Mouse (Mus musculus) skeletal muscle tissue, adult 2 months (tissue): Measurements from ENCODE around the gene Ugt1a10.
"Not testable (repeated sequence)": the region's sequence is repeated elsewhere in the genome, so short reads cannot be mapped to it uniquely, and the experiment has no call there.

Experiments
- DNase-seq: peaks from one replicate; pipeline ENCODE4 v3.0.0-alpha.2; 2012; ENCODE audit warnings: low read depth, low spot score

Gene Ugt1a10

DNA sequence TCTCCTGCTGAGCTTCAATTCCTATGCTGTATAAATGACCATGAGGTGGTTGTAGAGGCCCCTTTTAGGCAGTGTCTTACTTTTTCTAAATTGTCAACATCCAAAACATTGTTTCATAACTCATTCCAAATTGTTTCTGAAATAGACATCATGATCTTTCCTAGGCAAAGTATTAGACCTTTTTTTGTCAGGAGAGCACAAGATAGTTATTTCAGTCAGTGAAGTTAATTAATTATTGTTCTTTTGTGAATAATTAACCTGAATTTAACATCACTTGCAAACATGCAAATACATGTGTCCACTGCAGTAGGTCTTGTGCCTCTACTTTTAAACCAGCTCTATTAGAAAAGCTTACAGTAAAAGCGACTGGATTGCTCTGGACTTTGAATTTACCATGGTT lies at the start of gene Ugt1a10:
TSS of gene Ugt1a10 (plus strand) at position 301 of the 400 bp plus-strand sequence.
- no peak for DNase-seq

DNA sequence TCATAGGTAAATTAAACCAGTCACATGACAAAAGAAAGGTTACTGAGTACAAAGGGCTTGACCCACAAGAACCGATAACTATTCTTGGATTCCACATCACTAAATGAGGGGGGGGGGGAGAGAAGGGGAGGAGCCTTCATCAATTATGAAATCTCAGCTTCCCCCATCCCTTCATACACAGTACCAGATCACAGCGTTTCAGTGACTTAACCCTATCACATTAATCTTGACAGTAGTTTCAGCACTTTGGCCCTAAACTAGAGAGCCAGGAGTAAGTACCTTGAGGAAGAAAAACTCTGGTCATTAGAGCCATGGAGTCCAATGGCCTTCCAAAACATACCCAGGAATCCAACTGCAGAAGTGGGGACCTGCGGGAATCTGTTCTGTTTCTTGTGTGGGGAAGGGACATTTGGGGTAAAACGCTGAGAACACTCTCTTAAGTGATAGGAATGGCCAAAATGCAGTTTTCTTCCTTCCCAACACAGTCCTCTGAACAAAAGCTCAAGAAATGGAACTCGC lies 47.4 kb upstream of the Ugt1a10 start:
- no peak for DNase-seq

DNA sequence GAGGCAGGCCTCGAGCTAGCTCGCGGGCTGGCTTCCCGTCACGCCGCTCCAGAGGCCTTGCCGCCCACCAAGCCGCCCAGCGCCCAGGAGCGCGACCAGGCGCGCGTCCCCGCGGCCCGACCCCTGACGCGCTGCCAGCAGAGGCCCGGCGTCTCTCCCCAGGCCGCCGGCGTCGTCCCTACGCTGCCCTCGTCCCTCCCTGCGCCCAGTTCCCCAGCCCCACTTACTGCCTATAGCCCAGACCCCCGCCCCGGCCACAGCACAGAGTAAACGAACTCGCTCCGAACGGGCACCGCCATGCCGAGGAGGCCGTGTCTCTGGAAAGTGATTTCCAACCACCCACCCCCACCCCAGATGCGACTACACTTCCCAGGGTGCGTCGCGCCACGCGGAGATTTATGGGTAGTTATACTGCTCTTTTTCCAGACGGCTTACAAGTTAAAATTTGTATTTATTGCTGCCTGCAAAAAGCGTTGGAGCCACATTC lies 46.9 kb upstream of the Ugt1a10 start, which contains the start of gene Usp40:
TSS of gene Usp40 (minus strand) at position 341 of the 487 bp plus-strand sequence.
- peak; percentile 46 for DNase-seq

DNA sequence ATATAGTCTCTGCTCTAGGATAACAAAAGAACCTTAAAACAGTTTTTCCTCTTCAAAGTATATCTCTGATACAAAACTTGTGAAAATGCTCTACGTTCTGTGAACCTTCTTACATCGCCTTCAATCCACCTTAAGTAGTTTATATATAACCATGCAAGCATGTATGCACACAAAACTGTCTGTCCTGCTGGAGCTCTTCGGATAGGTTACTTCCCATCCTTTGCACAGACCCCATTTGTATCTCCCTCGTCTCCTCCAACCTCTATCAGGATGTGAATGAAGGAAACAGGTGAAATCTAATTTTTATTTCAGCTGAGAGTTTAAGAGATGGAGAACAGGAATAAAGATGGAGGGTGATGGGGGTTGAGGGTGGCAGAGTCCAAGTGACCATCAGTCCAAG lies 46.5 kb upstream of the Ugt1a10 start:
- no peak for DNase-seq

DNA sequence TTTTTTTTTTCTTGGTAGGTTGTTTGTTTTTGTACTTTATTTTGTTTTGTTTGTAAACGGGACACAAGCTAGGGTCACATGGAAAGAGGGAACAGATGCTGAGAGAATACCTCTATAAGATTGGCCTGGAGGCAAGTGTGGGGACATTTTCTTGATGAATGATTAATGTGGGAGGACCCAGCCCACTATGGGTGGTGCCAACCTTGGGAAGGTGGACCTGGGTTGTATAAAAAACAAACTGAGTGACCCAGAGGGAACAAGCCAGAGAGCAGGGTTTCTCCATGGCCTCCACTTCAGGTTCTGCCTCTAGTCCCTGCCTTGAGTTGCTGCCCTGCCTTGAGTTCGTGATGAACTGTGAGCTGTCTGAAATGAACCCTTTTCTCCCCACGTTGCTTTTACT lies 45.7 kb upstream of the Ugt1a10 start:
- DNase-seq: no peak

DNA sequence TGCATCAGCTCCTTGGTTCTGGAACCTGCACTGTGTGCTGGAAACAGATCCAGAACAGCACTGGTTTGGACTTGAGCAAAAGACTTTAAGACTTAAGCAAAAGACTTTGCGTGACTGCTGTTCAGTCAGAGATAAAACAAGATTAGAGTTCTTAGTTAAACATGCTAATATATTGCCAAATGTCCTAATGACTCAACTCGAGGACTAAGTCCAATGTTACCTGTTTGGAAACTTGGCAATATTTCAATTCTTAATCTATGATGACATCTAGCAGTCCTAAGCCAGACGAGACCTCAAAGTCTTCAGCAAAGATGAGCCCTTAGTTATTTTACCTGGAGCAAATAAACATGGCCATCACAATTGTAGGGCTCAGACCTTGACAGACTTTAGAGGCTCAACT lies 41.5 kb upstream of the Ugt1a10 start:
- no peak for DNase-seq

DNA sequence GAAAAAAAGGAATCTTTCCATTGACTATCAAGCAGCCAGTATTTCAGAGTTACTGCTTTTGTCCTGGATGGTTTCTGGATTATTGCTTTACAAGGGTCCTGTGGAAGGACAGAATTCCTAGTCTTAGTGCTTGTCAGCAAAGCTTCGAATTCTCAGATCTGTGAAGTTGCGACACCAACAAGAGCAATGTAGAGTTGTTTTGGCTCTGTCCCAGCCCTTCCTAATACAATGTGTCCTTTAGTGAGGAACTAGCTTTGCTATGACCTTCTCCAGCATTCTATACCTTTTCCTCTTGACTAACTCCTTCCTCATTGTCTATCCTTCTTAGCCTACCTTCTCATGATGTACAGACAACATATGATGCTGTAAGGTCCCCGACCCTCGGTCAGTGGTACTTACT lies 41.0 kb upstream of the Ugt1a10 start:
- no peak for DNase-seq

DNA sequence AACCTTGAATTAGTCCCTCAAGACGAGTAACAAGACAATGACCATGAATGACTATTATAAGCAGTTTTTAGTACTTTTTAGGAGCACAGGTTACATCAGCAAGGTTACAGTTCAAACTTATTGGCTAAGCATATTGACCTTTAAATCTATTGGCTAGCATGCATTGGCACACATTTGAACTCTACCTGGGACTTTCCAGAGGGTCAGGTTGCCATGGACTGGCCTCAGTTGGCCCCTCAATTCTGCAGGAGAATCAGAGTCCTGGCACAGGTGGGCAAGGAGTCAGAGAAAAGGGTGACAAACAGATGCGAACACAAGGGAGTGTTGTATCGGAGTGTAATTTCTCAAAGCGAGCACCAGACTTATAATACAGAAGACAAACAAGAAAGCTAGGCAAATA lies 40.5 kb upstream of the Ugt1a10 start:
- no peak for DNase-seq

DNA sequence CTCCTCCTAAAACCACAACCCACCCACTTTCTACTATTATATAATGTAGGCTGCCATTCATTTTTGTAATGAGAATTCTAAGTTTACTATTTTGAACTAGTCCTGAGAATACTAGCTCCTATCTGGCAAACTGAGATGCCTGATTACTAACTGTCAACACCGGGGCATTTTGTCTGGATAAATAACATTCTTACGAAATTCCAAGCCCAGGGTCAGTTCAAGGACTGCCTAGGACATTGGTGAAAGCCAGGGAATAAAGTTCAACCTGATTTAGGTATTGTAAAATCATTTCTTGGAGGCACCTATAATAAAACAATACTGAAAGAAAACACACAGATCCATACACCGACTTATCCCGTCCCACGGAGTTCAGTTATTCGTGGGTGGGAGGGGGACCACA lies 39.8 kb upstream of the Ugt1a10 start:
- DNase-seq: no peak

DNA sequence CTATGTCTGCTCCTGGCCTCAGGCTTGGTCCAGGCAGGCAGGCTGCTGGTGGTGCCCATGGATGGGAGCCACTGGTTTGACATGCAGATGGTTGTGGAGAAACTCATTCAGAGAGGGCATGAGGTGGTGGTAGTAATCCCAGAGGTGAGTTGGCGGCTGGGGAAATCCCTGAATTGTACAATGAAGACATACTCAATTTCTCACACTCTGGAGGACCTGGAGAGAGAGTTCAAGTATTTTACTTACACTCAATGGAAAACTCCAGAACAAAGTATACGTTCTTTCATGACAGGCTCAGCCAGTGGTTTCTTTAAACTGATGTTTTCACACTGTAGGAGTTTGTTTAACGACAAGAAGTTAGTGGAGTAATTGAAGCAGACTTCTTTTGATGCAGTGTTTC lies 29.9 kb upstream of the Ugt1a10 start:
- DNase-seq: not testable (repeated sequence)

DNA sequence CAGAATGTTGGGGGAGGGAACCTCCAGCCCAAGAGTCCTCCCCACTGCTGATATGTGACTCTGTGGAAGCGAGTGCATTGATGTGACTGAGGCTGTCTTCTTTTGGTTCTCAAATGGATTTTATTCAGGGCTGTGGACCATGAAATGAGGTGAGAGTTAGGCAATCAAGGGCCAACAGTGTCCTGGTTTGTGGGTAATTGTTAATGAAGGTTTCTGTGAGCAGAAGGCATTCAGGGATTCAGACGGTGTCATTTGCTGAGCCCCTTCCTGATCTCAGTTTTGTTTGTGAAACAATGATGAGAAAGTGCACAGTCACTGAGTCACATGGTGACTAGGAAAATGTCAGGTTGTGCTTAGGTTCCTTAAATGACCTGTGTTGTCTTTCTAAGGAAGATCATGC lies 12.1 kb upstream of the Ugt1a10 start:
- not testable (repeated sequence) for DNase-seq

DNA sequence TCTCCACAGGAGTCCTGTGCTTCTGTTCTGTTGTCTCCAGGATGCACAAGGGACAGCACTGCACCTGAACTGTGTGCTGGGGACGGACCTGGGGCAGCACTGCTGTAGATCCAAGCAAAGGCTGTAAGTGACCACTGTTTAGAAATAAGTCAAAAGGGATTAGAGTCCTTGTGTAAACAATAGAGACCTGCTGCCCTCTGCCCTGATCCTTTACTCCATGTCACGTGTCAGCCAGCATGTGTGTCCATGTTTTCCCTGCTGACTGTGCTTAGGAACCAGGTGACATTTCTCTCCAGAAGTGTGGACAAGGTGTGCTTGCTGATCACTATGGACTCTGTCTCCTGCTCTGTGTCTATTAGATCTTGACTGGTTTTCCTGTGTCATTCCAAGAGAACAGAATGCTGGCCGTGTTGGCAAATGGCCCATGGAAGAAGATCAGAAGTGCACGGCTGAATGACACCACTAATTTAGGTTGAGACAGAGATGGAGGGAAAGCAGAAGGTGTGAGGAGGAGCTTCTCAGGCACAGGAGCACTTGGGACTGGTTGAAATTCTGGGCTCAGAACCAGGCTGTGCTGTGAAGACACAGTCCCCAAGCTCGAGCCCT lies 10.3 kb upstream of the Ugt1a10 start:
- not testable (repeated sequence) for DNase-seq

DNA sequence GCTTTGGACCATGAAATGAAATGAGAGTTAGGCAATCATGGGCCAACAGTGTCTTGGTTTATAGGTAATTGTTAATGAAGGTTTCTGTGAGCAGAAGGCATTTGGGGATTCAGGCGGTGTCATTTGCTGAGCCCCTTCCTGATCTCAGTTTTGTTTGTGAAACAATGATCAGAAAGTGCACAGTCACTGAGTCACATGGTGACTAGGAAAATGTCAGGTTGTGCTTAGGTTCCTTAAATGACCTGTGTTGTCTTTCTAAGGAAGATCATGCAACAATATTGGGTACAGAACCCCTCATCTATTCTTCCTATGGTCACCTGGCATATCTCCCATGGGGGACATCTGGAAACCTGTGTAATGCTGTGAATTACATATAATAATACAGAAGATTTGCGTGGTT lies 7.8 kb upstream of the Ugt1a10 start:
- not testable (repeated sequence) for DNase-seq

DNA sequence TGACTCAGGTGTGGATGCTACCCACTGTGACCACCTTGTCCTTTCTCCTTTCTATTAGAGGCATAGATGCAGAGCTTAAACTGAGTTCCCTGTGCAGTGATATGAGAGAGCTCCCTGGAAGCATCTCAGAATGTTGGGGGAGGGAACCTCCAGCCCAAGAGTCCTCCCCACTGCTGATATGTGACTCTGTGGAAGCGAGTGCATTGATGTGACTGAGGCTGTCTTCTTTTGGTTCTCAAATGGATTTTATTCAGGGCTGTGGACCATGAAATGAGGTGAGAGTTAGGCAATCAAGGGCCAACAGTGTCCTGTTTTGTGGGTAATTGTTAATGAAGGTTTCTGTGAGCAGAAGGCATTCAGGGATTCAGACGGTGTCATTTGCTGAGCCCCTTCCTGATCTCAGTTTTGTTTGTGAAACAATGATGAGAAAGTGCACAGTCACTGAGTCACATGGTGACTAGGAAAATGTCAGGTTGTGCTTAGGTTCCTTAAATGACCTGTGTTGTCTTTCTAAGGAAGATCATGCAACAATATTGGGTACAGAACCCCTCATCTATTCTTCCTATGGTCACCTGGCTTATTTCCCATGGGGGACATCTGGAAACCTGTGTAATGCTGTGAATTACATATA lies 11.4 kb downstream of the Ugt1a10 start:
- not testable (repeated sequence) for DNase-seq

DNA sequence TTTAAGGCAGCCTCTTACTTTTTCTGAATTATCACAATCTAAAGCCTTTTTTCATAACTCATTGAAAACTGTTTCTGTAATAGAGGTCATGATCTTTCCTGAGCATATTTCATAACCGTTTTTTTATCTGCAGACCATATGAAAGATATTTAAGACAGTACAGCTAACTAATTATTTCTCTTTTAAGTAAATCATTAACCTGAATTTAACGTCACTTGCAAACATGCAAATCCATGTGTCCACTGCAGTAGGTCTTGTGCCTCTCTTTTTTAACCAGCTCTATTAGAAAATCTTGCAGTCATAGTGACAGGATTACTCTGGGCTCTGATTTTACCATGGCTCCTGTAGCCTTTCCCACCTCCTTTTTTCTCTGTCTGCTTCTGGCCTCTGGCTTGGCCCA lies 15.3 kb downstream of the Ugt1a10 start, which contains the start of gene Ugt1a9:
TSS of gene Ugt1a9 (plus strand) at position 306 of the 400 bp plus-strand sequence.
- no peak for DNase-seq

DNA sequence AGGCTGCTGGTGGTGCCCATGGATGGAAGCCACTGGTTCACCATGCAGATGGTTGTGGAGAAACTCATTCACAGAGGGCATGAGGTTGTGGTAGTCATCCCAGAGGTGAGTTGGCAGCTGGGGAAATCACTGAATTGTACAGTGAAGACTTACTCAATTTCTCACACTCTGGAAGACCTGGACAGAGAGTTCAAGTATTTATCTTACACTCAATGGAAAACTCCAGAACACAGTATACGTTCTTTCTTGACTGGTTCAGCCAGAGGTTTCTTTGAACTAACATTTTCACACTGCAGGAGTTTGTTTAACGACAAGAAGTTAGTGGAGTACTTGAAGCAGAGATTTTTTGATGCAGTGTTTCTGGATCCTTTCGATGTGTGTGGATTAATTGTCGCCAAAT lies 15.7 kb downstream of the Ugt1a10 start:
- no peak for DNase-seq

DNA sequence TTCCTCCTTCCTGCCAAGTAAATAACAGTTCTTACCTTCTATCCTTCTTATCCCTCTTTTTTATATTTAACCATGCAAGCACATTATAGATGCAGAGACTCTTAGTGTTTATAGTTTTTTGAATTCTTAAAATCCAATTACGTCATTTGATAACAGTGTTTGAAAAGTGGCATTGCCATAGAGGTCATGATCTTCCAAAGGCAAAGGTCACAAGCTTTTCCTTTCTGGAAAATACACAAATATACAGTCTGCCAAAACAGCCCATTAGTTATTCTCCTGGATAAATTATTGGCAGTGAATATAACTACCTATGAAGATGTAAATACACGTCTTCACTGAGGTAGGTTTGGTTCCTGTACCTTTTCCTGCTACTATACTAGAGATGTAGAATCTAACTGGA lies 19.3 kb downstream of the Ugt1a10 start:
- no peak for DNase-seq

DNA sequence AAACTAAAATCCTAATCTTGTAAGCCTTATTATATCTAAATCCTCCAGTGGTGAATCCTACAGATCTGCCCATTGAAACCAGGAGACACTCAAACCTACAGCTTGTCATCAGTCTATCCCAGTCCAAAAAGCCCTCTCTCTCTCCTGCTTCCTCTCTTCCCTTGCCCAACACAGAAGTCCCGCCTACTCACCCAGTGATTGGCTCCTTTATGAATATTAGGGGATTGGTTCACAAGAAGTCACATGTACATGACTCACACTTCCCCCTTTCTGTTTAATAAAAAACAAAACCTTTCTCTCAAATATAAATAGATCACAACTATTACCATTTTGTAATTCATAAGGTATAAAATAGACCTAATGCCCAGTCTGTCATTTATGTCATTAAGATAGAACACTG lies 21.9 kb downstream of the Ugt1a10 start:
- no peak for DNase-seq

DNA sequence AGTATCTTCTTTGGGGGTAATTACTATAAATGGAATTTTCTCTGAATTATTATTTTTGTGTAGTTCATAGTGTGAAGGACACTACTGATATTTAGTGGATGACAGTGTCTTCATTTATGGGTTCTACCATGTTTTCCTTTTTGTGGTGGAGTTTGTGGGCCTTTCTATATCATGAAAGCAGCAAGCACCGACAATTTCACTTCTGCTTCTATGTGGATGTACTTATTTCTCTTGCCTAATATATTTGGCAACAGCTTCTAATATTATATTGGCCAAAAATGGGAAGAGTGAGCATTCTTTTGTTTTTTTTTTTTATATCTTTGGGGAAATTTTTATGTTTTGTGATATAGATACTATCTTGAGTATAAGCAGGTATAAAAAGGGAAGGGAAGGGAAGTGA lies 26.5 kb downstream of the Ugt1a10 start:
- no peak for DNase-seq

DNA sequence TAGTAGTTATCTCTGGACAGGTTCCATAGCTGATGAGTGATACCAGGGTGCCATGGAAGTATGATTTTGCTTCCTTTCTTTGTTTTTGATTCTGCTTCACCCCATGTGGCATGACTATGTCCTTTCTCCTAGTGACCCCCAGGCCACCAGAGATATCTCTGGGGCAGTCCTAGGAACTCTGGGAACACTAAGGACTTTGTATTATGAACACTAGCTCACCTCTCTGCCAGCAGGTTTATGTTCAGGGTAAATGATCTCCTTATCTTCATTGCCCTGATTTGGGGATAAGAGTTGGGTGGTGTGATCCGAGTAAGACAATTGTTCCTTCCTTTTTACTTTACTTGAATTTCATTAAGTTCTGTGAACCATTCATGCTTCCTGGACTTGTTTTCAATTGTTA lies 30.9 kb downstream of the Ugt1a10 start:
- DNase-seq: no peak

DNA sequence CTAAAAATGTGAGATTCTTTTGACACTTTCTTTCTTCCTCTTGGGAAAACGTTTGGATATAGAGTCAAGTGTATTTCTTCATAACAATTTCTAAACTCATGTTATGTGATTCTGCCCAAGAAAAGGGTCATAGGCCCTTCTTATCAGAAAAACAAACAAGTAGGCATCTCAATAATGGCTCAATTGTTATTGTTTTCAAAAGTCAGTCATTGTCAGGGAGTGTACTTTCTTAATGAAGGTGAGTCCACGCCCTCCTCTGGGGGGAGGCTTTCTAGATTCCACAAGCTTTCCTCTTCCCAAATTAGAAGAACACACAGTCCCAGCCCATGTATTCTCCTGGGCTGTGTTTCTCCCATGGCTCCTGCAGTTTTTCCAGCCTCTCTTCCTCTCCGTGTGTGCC lies 32.3 kb downstream of the Ugt1a10 start, which contains the start of gene Ugt1a8:
TSS of gene Ugt1a8 (plus strand) at position 301 of the 400 bp plus-strand sequence.
- DNase-seq: no peak

DNA sequence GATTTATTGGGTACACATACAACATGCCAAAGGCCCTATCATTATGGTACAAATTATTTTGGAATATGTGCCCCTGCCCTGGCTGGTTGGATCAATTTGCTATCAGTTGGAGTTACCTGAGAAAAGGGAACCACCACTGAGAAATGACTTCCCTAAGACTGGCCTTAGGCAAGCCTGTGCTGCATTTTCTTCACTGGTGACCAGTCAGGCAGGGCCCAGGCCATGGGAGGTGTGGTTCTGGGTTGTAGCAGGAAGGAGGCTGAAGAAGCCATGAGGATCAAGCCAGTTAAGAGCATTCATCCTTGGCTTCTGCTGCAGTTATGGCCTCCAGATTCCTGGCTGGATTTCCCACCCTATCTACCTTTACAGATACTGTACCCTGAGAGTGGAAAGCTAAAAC lies 37.2 kb downstream of the Ugt1a10 start:
- no peak for DNase-seq

DNA sequence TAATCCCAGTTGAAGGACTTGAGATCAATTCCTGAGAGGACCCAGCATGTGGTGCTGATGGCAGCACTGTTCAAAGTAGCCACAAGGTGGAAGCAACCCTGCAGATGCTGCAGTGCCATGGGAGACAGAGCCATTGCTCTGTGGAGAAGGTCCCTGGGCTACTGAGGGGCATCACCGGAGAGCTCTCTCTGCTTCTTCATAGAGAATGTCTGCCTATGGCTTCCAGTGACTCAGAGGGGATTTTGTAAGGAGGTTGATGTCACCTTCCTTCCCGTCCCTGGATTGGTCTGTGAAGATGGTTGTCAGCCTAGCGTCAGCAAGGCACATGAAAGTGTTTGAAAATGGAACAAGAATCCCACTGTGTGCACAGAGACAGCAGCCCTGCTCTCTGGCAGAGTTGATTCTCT lies 39.1 kb downstream of the Ugt1a10 start:
- not testable (repeated sequence) for DNase-seq
